Mouse (Mus musculus) monocyte, adult 5-6 weeks (primary cell): ENCODE measurements around the gene Tmem132c. TPM values are rescaled to one million over a fixed set of nuclear protein-coding genes. Genes with fewer than 3 reads are reported as not detected.

Experiments used
- ATAC-seq: fragments of 153-309, 156-312 bp; replicated peaks from 2 replicates; pipeline ENCODE4 v1.8.0; 2017; ENCODE audit warnings: mild to moderate bottlenecking; ENCODE audit not compliant: low TSS enrichment, insufficient number of reproducible peaks, severe bottlenecking, poor library complexity, low FRiP score
- total RNA-seq: library from RNA; stranded (forward); fragments of 200-1000, 200-491, 200-594 nt; gene quantifications from 3 replicates; pipeline ENCODE4 v1.2.3, GENCODE M21; 2017

The Tmem132c gene
- total RNA-seq, 1 experiment from 2014 or later = not detected

- ATAC-seq = no peak
Measured at GRCm38 (mm10) chr5:127612397-127612796, 370.8 kb downstream of the Tmem132c start.
